Mouse (Mus musculus) ES-Bruce4 (cell line): Measurements from ENCODE around the gene Cep170b.

Experiments used
- CTCF ChIP-seq: IDR thresholded peaks from one replicate; pipeline ENCODE4 v1.8.1; 2011; ENCODE audit warnings: low read depth, low read length
- EP300 ChIP-seq: IDR thresholded peaks from 2 replicates; pipeline ENCODE4 v1.6.1; 2011; ENCODE audit warnings: low read depth, low read length; ENCODE audit not compliant: insufficient read depth
- POLR2A ChIP-seq: IDR thresholded peaks from one replicate; pipeline ENCODE4 v1.8.1; 2011; ENCODE audit warnings: low read length; ENCODE audit not compliant: insufficient read depth

- TF ChIP-seq EP300 (no peak), CTCF (no peak), POLR2A (no peak)
Observed at GRCm38 (mm10) chr12:112683351-112683750, 36.9 kb upstream of the Cep170b start.
